Mouse (Mus musculus) midbrain, embryonic 10.5 days (tissue): ENCODE data around the gene Cldn15. TPM values are rescaled to one million over a fixed set of nuclear protein-coding genes. Genes with fewer than 3 reads are reported as not detected.

Source experiments
- DNase-seq: peaks from one replicate; pipeline ENCODE4 v3.0.0-alpha.2; 2017; ENCODE audit warnings: low spot score
- H3K27ac ChIP-seq: fragments of 300-500 bp; sonication (generic); replicated peaks from 2 replicates; pipeline ENCODE4 v1.5.1; 2016; ENCODE audit warnings: mild to moderate bottlenecking
- H3K27me3 ChIP-seq: fragments of 300-500 bp; sonication (generic); 2 replicates; pipeline ENCODE4 v1.6.1; 2016; ENCODE audit warnings: low read depth, mild to moderate bottlenecking; ENCODE audit not compliant: poor library complexity, severe bottlenecking
- H3K36me3 ChIP-seq: fragments of 300-500 bp; sonication (generic); 2 replicates; pipeline ENCODE4 v1.6.1; 2016; ENCODE audit warnings: mild to moderate bottlenecking, moderate library complexity
- H3K4me1 ChIP-seq: fragments of 300-500 bp; sonication (generic); 2 replicates; pipeline ENCODE4 v1.6.1; 2016
- H3K4me3 ChIP-seq: fragments of 300-500 bp; sonication (generic); 2 replicates; pipeline ENCODE4 v1.5.1; 2016; ENCODE audit warnings: mild to moderate bottlenecking, moderate library complexity
- H3K9me3 ChIP-seq: fragments of 300-500 bp; sonication (generic); replicated peaks from 2 replicates; pipeline ENCODE4 v1.6.1; 2016; ENCODE audit warnings: mild to moderate bottlenecking
- WGBS: fragments of 180-500 bp; shearing (Covaris S2); methylation state at CpG from one replicate; pipeline ENCODE4 v1.1.7; 2016; 5-methylcytosine and 5-hydroxymethylcytosine counted together
- polyA plus RNA-seq: library from polyadenylated mRNA; unstranded; fragments of >200 nt; fragmentation: Nextera tagmentation; extraction: Ambion mirVana; gene quantifications from 2 replicates; pipeline ENCODE4 v1.2.1, GENCODE M21; 2016

The Cldn15 gene
- 0.15 and 0.55 TPM in 2 replicates for polyA plus RNA-seq

GRCm38 (mm10) chr5:136966331-136966730, at the start of gene Cldn15:
Gene Cldn15 (plus strand): TSS chr5:136966616.
- DNase-seq, result no peak
- Histone ChIP-seq H3K4me3 (no peak within 1 kb of the TSS), H3K27ac (peak within 1 kb of the TSS; percentile 53; the same call in 1 of the 2 replicates), H3K27me3 (no peaks in the 10 kb centered on the region), H3K4me1 (peaks cover 19% of the 10 kb centered on the region), H3K36me3 (peaks cover 58% of the 10 kb centered on the region), H3K9me3 (no peaks in the 10 kb centered on the region)
- WGBS, result 78% methylated on average over 6 of the region's 6 CpGs

DNA sequence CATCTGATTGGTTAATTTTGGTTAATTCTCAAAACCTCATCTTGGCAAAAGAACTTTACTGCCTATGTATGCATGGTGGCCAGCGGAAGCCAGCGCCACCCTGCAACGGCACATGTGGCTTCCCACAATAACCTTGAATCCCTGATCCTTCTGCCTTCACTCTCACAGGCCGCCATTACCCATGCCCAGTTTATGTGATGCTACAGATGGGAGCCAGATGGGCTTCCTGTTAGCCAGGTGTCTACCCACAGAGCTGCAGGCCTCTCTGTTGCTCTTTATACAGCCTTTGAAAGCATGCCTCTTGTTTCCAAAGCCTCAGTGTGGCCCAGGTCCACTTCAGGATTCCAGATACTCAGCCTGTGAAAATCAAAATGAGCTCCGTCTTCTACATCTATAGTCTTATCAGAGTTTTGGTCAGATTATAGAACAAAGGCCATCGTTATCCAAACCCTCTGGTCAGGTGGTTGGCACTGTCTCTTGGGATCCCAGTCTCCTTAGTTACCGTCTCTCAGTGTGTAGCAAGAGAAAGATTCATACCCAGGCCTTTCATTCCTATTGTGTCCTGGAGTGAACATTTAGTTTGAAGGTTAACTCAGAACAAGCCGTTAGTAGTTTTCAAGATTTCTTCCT, 48.7 kb upstream of the Cldn15 start:
- peaks cover 20% of the 10 kb centered on the region for H3K36me3 ChIP-seq
- no peak for DNase-seq
- peaks cover 8% of the 10 kb centered on the region for H3K4me1 ChIP-seq
- 95% methylated on average over 8 of the region's 8 CpGs for WGBS
- no peak overlapping the region for H3K4me3 ChIP-seq
- H3K9me3 ChIP-seq, result no peaks in the 10 kb centered on the region
- no peak overlapping the region for H3K27ac ChIP-seq
- H3K27me3 ChIP-seq, result no peaks in the 10 kb centered on the region

DNA sequence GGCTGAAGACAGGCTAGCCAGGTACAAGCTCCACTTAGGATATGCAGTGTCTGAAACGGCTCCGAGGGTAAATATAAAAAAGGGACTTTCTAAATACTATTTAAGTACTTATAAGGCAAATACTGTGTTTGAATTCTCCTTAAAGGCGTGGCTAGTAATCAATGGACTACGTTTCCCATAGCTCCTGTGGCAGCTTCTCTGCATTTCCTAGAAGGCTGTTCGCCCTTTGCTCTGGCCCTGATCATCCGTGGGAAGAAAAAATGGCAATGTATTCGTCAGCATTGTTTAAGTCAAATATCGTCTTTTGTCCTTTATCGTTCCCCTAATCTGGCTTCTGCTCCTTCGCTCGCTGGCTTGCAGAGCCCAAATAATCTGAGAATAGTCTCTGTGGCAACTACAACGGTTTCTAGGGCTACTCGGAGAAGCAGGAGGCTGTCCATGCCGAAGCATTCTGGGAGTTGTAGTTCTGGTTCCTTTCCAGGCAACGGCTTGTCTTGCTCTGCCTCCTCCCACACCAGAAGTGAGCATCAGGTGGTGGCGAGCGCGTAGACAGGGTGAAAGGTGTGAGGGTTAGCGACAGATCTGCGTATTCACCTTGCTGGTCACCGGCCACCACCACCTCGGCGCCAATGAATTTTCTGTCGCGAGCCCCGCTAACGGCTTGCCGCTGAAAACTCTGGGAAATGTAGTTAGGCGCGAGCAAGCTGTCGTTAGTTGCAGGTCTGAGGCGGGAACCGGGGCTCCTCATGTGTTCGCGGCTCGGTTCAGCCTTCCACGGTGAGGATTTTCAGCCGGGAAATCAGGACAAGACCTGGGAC, 47.6 kb upstream of the Cldn15 start:
- Histone ChIP-seq H3K4me1 (peaks cover 8% of the 10 kb centered on the region), H3K27ac (peak overlapping the region; percentile 82), H3K9me3 (no peaks in the 10 kb centered on the region), H3K27me3 (no peaks in the 10 kb centered on the region), H3K36me3 (peaks cover 9% of the 10 kb centered on the region), H3K4me3 (peak overlapping the region; percentile 65)
- WGBS, result 4% methylated on average over 38 of the region's 38 CpGs
- peak; percentile 80 for DNase-seq

GRCm38 (mm10) chr5:136919546-136920301, 46.7 kb upstream of the Cldn15 start:
- Histone ChIP-seq H3K4me1 (peaks cover 8% of the 10 kb centered on the region), H3K9me3 (no peaks in the 10 kb centered on the region), H3K27ac (peak overlapping the region; percentile 82), H3K36me3 (no peaks in the 10 kb centered on the region), H3K27me3 (no peaks in the 10 kb centered on the region), H3K4me3 (peak overlapping the region; percentile 65)
- 26% methylated on average over 18 of the region's 18 CpGs for WGBS
- DNase-seq, result peak; percentile 23

- DNase-seq, result no peak
- H3K27ac ChIP-seq, result no peak overlapping the region
Observed at GRCm38 (mm10) chr5:136922830-136923229, 43.6 kb upstream of the Cldn15 start.

GRCm38 (mm10) chr5:136923751-136924478, 42.5 kb upstream of the Cldn15 start:
- Histone ChIP-seq H3K4me3 (no peak overlapping the region), H3K9me3 (no peaks in the 10 kb centered on the region), H3K27ac (no peak overlapping the region), H3K27me3 (no peaks in the 10 kb centered on the region), H3K4me1 (peaks cover 8% of the 10 kb centered on the region), H3K36me3 (peaks cover 15% of the 10 kb centered on the region)
- 76% methylated on average over 7 of the region's 7 CpGs for WGBS
- no peak for DNase-seq

More at GRCm38 (mm10) chr5:136922830-136923229, 43.6 kb upstream of the Cldn15 start:
- Histone ChIP-seq H3K36me3 (peaks cover 15% of the 10 kb centered on the region), H3K4me3 (no peak overlapping the region), H3K27me3 (no peaks in the 10 kb centered on the region), H3K4me1 (peaks cover 8% of the 10 kb centered on the region), H3K9me3 (no peaks in the 10 kb centered on the region)
- WGBS, result 87% methylated on average over 9 of the region's 9 CpGs

- H3K27me3 ChIP-seq, result no peaks in the 10 kb centered on the region
- H3K27ac ChIP-seq, result peak overlapping the region; percentile 73
- H3K9me3 ChIP-seq, result no peaks in the 10 kb centered on the region
- peaks cover 15% of the 10 kb centered on the region for H3K36me3 ChIP-seq
- H3K4me1 ChIP-seq, result peaks cover 5% of the 10 kb centered on the region
- DNase-seq, result peak; percentile 86
- H3K4me3 ChIP-seq, result no peak overlapping the region
- 19% methylated on average over 4 of the region's 4 CpGs for WGBS
Observed at GRCm38 (mm10) chr5:136929073-136929472, 37.3 kb upstream of the Cldn15 start.

DNA sequence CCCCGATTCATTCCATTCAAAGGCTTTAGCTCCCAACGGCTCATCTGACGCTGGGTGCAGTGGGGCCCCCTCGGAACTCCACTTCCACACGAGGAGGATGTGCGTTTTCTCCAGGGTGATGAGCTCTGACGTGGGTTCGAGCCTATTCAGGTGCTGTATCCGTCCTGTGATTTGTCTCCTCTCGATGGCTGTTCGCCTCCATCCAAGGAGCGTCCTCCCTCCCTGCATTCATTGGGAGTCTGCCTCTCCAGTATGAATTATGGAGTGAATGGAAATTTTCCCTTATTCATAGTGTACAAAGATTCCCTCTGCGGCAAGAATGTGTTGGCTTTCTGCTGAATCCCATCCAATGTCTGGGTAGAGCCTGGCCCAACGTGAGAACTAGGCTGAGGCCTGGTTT, 34.5 kb upstream of the Cldn15 start:
- no peak for DNase-seq
- WGBS, result 88% methylated on average over 14 of the region's 14 CpGs

GRCm38 (mm10) chr5:136932956-136933355, 33.5 kb upstream of the Cldn15 start:
- Histone ChIP-seq H3K9me3 (no peaks in the 10 kb centered on the region), H3K27ac (no peak overlapping the region), H3K36me3 (no peaks in the 10 kb centered on the region), H3K4me1 (peaks cover 5% of the 10 kb centered on the region), H3K27me3 (no peaks in the 10 kb centered on the region), H3K4me3 (no peak overlapping the region)
- no peak for DNase-seq
- WGBS, result 90% methylated on average over 5 of the region's 5 CpGs

More for the DNA sequence above, 34.5 kb upstream of the Cldn15 start:
- Histone ChIP-seq H3K27ac (no peak overlapping the region), H3K36me3 (peaks cover under 1% of the 10 kb centered on the region; the same call in 1 of the 2 replicates), H3K4me3 (no peak overlapping the region), H3K9me3 (no peaks in the 10 kb centered on the region), H3K27me3 (no peaks in the 10 kb centered on the region), H3K4me1 (peaks cover 5% of the 10 kb centered on the region)

DNA sequence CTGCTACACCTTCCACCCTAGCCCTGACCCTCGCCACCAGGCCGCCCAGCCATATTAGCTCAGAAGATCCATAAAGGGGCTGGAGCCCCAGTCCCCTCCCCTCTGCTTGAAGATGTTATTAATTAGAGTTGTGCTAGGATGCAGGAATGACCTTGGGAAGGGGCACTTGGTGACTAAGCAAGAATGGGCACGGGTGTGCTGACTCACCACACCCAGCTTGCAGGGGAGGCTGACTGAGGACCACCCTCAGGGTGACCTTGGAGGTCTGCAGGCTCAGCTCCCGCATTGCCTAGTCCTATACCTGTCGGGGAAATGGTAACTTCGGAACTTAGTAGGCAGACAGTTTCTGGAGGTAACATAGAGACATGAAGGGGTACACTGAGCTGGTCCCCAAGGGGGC, 32.5 kb upstream of the Cldn15 start:
- Histone ChIP-seq H3K27me3 (no peaks in the 10 kb centered on the region), H3K4me1 (peaks cover 5% of the 10 kb centered on the region), H3K4me3 (no peak overlapping the region), H3K9me3 (no peaks in the 10 kb centered on the region), H3K27ac (no peak overlapping the region), H3K36me3 (no peaks in the 10 kb centered on the region)
- no peak for DNase-seq
- WGBS, result 91% methylated on average over 6 of the region's 6 CpGs

GRCm38 (mm10) chr5:136935905-136936695, 30.3 kb upstream of the Cldn15 start:
- Histone ChIP-seq H3K27me3 (no peaks in the 10 kb centered on the region), H3K4me1 (no peaks in the 10 kb centered on the region), H3K9me3 (no peaks in the 10 kb centered on the region), H3K4me3 (no peak overlapping the region), H3K36me3 (no peaks in the 10 kb centered on the region), H3K27ac (no peak overlapping the region)
- 70% methylated on average over 7 of the region's 7 CpGs for WGBS
- DNase-seq, result no peak
